1 mouse cellular context compared by ENCODE assay signal in genomic region chr10:127730933-127731310, GRCm38 (mm10).
TF ChIP-seq lines count a peak whose summit lies in the region.

No protein-coding gene starts in this region.

TF ChIP-seq in MEL, 35 proteins besides CTCF, POLR2A, EP300 and RAD21:
- TF ChIP-seq SIN3A (IDR thresholded peaks at IDR 0.05; ENCODE audit: low read length), result no peak
- no peak for TF ChIP-seq RCOR1 (IDR thresholded peaks at IDR 0.05; ENCODE audit: low read depth, low read length)
- no peak for TF ChIP-seq ETS1 (IDR thresholded peaks at IDR 0.05; ENCODE audit: low read depth, low read length)
- TF ChIP-seq HCFC1 (IDR thresholded peaks at IDR 0.05; ENCODE audit: low read depth, low read length), result no peak
- no peak for TF ChIP-seq TAL1 (IDR thresholded peaks at IDR 0.05; ENCODE audit: low read length)
- TF ChIP-seq MYB (IDR thresholded peaks at IDR 0.05; ENCODE audit: low read depth, low read length), result no peak
- TF ChIP-seq USF1 (IDR thresholded peaks at IDR 0.05; ENCODE audit: low read depth, low read length), result no peak
